Mouse (Mus musculus): ENCODE data around the gene Casc1. TPM values are rescaled to one million over a fixed set of nuclear protein-coding genes. Genes with fewer than 3 reads are reported as not detected.
A peak's percentile ranks its signal among the peaks of the same experiment; 100 is the strongest.

The Casc1 gene
- total RNA-seq (2014; fragmentation: Nextera tagmentation) (0.47 and 0.63 TPM in 2 replicates), total RNA-seq (2017) (0.08 and 2.6 TPM in 2 replicates)

GRCm38 (mm10) chr6:145210816-145211338 lies at the start of gene Casc1, which contains the start of gene Etfrf1:
Gene Casc1 (minus strand): TSS chr6:145211005.
Gene Etfrf1 (plus strand): TSS chr6:145211134.
- peak; percentile 94 for ATAC-seq (replicated peaks; ENCODE audit: low FRiP score, low TSS enrichment, poor library complexity, severe bottlenecking)

- no peak for ATAC-seq (replicated peaks; ENCODE audit: low FRiP score, low TSS enrichment, poor library complexity, severe bottlenecking)
Measured at GRCm38 (mm10) chr6:145256701-145257073, 45.9 kb upstream of the Casc1 start.

- ATAC-seq (replicated peaks; ENCODE audit: low FRiP score, low TSS enrichment, poor library complexity, severe bottlenecking), result no peak
Measured at GRCm38 (mm10) chr6:145255952-145256700, 45.3 kb upstream of the Casc1 start.

- peak; percentile 1; the same call in 1 of the 2 replicates for ATAC-seq (replicated peaks; ENCODE audit: low FRiP score, low TSS enrichment, poor library complexity, severe bottlenecking)
Measured at GRCm38 (mm10) chr6:145250820-145251219, 40.0 kb upstream of the Casc1 start.

- peak; percentile 82 for ATAC-seq (replicated peaks; ENCODE audit: low FRiP score, low TSS enrichment, poor library complexity, severe bottlenecking)
Measured at GRCm38 (mm10) chr6:145250185-145250791, 39.5 kb upstream of the Casc1 start, which contains the start of gene Kras. Gene Kras (minus strand): TSS chr6:145250239.

- ATAC-seq (replicated peaks; ENCODE audit: low FRiP score, low TSS enrichment, poor library complexity, severe bottlenecking), result peak; percentile 64
Measured at GRCm38 (mm10) chr6:145249291-145250184, 38.7 kb upstream of the Casc1 start.

- 0 out of 2 replicates have a peak, but pooled peaks have one; percentile 27 for ATAC-seq (replicated peaks; ENCODE audit: low FRiP score, low TSS enrichment, poor library complexity, severe bottlenecking)
Measured at GRCm38 (mm10) chr6:145247886-145248285, 37.1 kb upstream of the Casc1 start.

GRCm38 (mm10) chr6:145246841-145247240 lies 36.0 kb upstream of the Casc1 start:
- no peak for ATAC-seq (replicated peaks; ENCODE audit: low FRiP score, low TSS enrichment, poor library complexity, severe bottlenecking)

GRCm38 (mm10) chr6:145242521-145242920 lies 31.7 kb upstream of the Casc1 start:
- no peak for ATAC-seq (replicated peaks; ENCODE audit: low FRiP score, low TSS enrichment, poor library complexity, severe bottlenecking)

- ATAC-seq (replicated peaks; ENCODE audit: low FRiP score, low TSS enrichment, poor library complexity, severe bottlenecking), result no peak
Measured at GRCm38 (mm10) chr6:145240285-145240684, 29.5 kb upstream of the Casc1 start.

- no peak for ATAC-seq (replicated peaks; ENCODE audit: low FRiP score, low TSS enrichment, poor library complexity, severe bottlenecking)
Measured at GRCm38 (mm10) chr6:145237148-145237547, 26.3 kb upstream of the Casc1 start.

GRCm38 (mm10) chr6:145235367-145235766 lies 24.6 kb upstream of the Casc1 start:
- ATAC-seq (replicated peaks; ENCODE audit: low FRiP score, low TSS enrichment, poor library complexity, severe bottlenecking), result no peak

- ATAC-seq (replicated peaks; ENCODE audit: low FRiP score, low TSS enrichment, poor library complexity, severe bottlenecking), result no peak
Measured at GRCm38 (mm10) chr6:145234391-145234790, 23.6 kb upstream of the Casc1 start.

- no peak for ATAC-seq (replicated peaks; ENCODE audit: low FRiP score, low TSS enrichment, poor library complexity, severe bottlenecking)
Measured at GRCm38 (mm10) chr6:145226296-145226695, 15.5 kb upstream of the Casc1 start.

- no peak for ATAC-seq (replicated peaks; ENCODE audit: low FRiP score, low TSS enrichment, poor library complexity, severe bottlenecking)
Measured at GRCm38 (mm10) chr6:145224246-145224645, 13.4 kb upstream of the Casc1 start.

GRCm38 (mm10) chr6:145215826-145216225 lies 5.0 kb upstream of the Casc1 start:
- no peak for ATAC-seq (replicated peaks; ENCODE audit: low FRiP score, low TSS enrichment, poor library complexity, severe bottlenecking)

- ATAC-seq (replicated peaks; ENCODE audit: low FRiP score, low TSS enrichment, poor library complexity, severe bottlenecking), result no peak
Measured at GRCm38 (mm10) chr6:145213916-145214315, 3.1 kb upstream of the Casc1 start.

- ATAC-seq (replicated peaks; ENCODE audit: low FRiP score, low TSS enrichment, poor library complexity, severe bottlenecking), result peak; percentile 53
Measured at GRCm38 (mm10) chr6:145211376-145212305, 836 bp upstream of the Casc1 start.
